Mouse (Mus musculus): ENCODE measurements around the gene Sumo3.

The Sumo3 gene

DNA sequence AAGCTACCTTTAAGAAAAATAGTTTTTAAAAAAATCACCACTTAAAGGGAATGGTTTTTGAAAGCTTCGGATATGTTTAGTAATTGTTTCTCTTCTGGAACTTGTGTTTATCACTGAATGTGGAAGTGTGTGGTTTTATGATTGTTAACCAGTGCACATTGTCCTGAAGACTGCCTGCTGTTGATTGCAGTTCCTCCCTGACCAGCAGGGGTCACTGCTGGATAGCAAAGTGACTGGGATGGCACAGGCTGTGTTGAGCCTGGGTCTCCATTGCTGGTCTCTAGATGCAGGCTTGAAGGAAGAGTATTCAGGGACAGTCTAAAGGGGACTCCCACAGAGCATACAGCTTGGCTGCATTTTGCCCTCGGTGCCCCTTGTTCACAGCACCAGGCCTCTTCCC, 21.6 kb downstream of the Sumo3 start:
- peak; percentile 79 to 86 for DNase-seq

DNA sequence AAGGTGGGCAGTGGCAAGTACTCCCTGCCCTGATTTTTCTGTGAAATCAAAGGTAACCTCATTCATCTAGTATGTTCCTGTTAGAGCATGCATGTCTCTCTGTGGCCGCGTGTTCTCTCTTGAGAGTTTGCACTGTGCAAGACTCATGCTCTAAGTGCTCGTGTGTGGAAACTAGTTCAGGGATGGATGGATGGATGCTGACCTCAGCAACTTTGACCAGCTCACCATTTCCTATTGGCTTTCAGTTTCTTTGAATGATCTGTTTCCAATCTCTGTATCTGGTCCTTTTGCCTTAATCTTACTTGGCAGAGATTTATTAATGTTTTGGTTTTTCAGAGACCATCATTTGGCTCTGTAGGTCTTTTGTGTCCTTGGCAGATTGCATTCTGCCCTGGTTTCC, 23.3 kb downstream of the Sumo3 start:
- no peak for DNase-seq

DNA sequence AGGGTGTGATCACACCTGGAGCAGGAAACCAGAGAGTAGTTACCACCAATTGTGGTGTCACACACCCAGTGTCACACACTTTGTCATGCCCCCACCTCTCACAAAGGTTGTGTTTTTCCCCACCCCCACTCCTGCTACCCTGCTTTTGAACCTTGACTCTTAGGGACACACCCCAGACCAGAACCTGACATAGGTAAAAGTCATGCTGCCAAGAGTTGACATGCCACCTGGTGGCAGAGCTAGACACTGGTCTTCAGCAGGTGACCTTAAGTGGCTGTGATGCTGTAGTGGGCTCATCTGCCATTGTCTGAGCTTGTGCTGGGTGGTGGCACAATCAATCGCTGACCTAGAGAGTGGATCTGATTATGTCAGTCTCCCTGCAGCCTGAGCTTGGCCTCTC, 24.1 kb downstream of the Sumo3 start:
- DNase-seq, result peak in 1 of 2 experiments; percentile 28

DNA sequence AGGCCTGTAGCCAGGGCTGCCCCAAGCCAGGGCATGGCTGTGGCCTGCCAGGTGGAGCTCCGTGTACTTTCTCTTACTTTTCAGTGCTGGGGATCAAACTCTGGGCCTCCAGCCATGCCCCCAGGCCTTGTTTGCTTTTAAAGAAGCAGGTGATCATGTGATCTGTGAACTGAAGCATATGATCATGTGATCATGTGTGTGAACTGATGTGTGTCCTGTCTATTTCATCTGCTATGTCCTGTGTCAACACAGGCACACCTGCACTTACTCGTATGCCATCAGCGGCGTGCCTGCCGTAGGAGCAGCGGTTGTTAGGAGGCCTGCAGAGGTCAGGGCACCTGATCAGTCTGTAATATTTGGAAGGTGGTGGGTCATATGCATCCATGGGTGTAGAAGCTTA, 28.1 kb downstream of the Sumo3 start:
- DNase-seq, result no peak

DNA sequence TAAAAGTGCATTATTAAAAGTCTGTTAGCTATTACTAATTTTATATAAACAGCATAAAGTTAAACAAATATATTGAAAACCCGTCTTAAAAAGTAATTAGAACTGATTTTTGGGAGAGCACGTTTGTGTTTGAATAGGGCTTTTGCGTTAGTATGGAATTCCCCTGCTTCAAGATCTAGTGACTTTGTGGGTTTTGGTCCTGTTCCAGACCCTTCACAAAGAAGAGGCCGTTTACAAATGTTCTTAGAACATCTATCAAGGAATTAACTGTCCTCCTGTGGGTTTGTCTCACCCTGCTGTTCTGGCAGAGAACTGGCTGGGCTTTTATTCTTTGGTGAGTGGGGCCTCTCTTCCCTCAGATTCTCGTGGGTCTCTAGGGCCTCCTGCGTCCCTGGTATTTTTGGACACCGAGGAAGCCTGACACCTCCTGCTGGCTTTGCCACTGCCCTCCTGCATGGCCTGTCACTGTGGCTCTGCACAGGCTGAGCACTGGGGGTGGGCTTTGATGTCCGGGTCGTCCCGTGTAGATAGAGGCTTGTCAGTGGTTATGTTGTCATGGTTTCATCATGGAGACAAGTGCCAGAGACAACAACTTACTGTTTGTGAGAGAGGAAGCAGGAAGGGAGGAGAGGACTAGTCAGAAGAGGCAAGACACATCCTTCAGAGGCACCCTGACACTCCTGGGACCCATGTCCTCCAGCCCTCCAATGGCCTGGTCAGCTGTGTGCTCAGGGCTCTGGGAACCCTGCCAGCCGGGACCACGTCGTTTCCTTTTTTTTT, 28.7 kb downstream of the Sumo3 start:
- DNase-seq, result peak; percentile 54 to 70

DNA sequence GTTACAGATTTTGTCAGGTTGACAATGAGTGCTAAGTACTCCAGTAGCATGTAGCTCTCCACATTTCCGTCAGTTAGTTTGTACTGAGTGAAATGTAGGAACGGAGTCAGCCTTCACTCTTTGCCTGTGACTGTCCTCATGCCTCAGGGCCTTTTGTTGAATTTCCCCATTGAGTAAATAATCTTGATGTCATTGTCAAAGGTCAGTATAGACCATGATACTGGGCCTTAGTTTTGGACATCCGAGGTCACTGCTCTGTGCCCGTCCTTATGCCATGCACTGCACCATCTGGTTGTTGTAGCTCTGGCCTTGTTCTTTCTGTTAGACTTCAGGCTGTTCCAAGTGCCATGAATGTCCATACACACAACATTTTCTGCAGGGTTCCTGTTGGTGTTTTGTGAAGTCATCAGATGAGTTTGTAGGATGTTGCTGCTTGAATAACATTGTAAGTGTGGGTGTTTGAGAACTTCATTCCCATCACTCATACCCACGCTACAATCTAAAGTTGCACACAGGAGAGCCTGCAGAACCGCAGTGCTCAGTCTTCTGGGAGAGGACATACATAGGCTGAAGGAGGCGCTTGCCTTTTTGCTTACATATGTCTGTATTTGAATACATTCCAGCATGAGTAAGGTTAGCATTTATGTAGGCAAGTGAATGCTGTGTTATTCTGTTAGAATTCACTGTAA, 30.5 kb downstream of the Sumo3 start:
- DNase-seq, result no peak

DNA sequence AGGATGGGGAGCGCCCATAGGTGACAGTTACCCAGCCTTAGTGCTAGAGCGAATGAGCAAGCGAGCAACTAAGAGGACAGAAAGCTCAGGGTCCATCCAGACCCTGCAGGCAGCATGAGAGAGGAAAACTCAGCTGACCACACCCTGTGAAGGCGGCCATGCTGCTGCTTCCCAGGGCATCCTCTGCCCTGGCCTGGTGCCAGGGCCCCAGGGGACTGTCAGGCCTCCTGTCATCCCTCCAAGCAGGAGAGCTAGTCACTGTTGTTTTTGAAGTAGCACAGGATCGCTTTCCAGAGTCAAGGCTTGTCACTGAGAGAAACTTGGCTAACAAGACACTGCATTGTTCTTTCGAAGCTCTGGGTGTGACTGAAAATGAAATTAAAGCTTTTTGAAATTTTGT, 33.1 kb downstream of the Sumo3 start:
- peak; percentile 53 to 77 for DNase-seq

DNA sequence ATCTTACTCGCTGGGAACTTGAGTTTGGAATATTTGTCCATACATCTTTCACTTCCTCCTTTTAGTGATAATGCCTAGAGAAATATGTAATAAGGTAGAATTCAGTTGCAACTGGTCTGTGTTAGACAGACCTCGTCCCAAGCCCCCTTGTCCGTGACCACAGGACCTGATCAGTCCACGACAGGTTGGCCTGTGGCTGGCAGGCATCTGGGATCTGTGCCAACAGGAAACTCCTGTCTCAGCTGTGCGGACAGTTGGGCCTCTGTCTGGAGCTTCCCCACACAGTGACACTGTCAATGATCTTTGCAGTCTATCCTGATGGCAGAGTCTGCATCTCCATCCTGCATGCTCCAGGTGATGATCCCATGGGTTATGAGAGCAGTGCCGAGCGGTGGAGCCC, 37.3 kb downstream of the Sumo3 start:
- peak in 1 of 2 experiments; percentile 38 for DNase-seq

DNA sequence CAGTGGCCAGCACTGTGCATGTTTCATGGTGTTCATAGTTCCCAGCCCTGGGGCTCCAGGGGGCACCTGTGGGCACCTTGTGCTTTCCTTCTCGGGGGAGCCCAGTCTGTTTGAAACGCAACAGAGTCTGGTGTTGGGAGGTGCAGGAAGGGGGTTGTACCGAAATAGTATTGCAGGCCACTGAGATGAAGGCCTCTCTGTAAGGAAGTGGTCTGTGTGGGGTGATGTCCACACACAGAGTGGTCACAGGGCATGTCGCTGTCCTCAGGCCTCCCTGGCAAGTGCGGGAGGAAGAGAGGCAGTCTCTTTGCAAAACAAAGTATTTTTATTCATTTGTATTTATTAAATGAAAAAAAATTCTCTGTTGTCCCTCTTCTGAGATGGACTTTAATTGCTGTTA, 39.7 kb downstream of the Sumo3 start:
- no peak for DNase-seq

DNA sequence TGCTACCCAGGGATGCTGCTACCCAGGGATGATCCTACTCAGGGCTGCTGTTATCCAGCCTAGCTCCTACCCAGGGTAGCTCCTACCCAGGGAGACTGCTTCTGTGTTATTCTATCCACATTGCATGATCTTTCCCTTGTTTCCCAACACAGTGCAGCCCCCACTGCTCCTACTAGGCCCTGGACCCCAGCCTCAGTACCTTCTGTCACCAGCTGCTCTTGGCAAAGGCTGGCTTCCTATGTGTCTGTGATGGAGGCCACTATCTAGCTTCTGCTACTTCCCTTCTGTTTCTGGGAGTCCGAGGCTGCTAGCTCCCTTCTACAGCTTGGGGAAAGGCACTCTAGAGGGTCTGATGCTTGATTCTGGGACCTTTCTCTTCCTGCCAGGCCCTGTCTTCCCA, 41.6 kb downstream of the Sumo3 start:
- no peak for DNase-seq

DNA sequence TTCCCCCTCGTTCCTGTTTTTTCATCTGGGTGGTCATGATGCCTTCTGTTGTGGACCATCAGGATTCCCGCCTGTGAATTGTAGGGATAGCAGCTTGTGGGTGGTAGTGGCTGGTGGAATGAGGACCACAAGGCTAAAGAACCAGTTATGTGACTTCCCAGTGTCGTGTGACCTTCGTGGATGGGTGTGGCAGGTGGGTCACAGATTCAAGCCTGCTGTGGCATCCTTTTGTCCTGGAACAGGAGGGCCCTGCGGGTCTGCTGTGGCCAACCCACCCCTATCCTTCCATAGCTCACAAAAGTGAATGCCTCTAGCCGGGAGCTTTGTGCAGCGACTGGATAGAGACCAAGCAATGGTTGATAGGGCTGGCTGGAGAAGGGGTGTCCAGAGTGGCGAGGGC, 42.0 kb downstream of the Sumo3 start:
- no peak for DNase-seq

DNA sequence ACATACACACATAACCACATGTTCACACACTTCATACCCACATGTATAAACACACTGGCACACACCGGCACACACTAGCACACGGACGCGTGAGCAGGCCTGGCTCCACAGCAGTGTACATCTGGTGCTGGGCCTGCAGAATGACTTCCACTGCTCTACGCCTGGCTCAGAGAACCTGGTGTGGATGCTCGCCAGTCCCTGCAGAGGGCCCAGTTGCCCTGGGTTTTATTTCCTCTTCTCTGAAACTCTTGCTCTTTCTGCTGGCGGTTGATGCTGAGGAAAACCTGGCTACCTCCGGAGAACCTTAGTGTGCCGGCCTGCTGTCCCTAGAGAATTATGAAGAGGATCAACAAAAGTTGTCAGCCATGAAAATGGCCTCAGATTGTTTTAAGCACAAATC, 46.1 kb downstream of the Sumo3 start:
- DNase-seq, result no peak

DNA sequence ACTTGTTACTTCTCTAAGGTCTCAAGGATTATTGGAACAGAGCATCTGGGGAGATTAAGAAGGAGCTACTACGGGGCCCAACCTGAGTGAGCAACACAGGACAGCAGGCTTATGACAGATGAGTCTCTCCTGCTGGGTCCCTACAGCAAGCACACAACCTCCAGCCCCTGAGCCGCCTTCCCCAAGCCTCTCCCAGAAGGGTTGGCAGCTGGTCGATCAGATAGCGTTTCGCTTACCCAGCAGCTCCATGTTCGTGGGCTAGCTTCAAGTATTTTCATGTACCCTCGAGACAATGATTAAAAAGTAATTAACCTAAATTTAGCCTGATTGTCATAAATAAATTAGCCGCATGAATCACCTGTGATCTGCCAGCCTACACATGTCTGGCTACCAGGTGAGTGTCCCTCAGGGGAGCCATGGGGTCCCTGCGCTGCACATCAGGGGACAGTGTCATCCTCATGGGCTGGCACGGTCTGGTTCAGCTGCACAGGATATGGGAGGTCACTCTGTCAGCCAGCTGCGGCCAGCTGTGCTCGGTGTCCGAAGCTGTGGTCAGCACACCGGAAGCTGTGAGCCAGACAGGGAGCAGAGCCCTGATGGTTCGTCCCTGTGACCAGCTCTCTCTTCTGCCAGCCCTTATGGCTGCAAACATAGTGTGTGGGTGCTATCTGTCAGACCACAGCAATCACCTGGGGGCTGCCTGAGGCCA, 52.5 kb downstream of the Sumo3 start:
- peak; percentile 66 to 73 for DNase-seq

DNA sequence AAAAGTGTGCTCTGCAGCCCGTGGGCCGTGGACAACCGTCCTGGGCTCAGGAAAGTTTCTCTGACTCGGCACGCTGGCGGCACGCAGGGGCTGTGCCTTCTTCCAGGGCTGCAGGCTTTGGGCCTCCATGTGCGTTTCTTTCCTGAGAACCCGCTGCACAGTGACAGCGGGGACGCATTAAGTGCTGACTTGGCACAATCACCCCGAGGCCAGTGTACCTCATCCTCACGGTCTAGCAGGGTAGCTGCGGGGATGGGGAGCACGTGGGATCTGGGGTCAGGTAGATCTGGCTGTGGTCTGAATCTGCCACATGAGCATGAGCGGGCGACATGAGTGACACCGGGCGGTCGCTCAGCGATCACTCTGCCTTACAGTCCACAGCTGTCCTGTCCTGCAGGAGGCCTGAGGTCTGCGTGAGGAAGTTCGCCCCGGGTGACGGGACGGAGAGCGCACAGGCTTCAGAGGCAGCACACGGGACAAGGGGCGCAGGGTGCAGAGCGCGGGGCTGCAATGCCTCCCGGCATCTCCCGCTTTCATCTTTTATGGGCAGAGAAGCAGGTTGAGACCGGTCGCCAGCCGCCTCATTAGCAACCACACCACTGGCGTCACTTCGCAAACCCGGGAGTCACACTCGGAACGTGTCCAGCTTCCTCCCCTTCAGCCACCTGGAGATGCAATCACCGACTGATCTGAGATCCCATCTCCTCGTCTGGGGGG, 58.2 kb downstream of the Sumo3 start:
- DNase-seq, result no peak

DNA sequence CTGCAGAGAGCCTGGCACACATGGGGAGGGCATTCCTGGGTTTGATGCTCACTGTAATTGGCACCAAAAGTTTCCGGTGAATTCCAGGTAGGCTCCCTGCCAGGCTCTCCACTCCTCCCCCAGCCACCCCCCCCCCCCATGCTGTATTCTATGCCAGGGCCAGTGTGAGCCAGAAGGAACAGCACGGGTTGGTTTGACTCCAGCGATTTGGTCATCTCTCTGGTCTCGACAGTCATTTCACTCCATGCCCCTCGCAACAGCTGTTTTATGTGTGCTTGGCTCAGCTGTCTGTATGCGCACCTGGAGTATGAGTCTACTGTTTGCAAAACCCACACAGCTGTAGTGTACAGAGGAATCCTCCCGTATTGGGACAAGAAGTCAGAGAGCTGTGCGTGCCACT, 60.4 kb downstream of the Sumo3 start:
- no peak for DNase-seq

DNA sequence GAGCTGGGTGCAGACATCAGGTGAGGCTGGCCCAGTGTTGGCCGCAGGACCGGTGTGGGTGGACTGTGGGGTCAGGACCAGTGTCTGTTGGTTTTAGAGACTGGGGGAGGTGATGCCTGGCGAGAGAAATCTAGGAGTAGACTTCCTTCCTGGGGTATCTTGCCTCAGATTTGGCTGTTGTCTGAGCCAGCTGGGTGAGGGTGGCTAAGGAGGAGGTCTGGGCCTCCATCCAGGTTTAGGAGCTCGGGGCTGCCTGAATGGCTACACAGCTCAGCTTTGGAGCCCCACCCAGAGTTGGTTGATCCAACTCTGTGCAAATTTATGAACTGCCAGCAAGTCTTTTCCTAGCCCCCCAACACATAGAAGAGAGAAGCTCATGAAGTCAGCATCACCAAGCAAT, 61.5 kb downstream of the Sumo3 start:
- DNase-seq, result no peak

Data from kidney, postnatal 25 days (tissue).